Mouse (Mus musculus): ENCODE results near the gene Serpine1. TPM values are rescaled to one million over a fixed set of nuclear protein-coding genes. Genes with fewer than 3 reads are reported as not detected.

Serpine1 gene
- total RNA-seq, 2 experiments from 2014 or later: not detected

GRCm38 (mm10) chr5:137061809-137062481, 10.1 kb downstream of the Serpine1 start:
- ATAC-seq (ENCODE audit: poor library complexity, severe bottlenecking): no peak

- ATAC-seq (ENCODE audit: poor library complexity, severe bottlenecking): no peak
Observed at GRCm38 (mm10) chr5:137054873-137055272, 17.2 kb downstream of the Serpine1 start.

- no peak for ATAC-seq (ENCODE audit: poor library complexity, severe bottlenecking)
Observed at GRCm38 (mm10) chr5:137054299-137054698, 17.8 kb downstream of the Serpine1 start.

- ATAC-seq (ENCODE audit: poor library complexity, severe bottlenecking): no peak
Observed at GRCm38 (mm10) chr5:137051914-137052505, 20.1 kb downstream of the Serpine1 start.

GRCm38 (mm10) chr5:137051125-137051524, 20.9 kb downstream of the Serpine1 start:
- no peak for ATAC-seq (ENCODE audit: poor library complexity, severe bottlenecking)

- no peak for ATAC-seq (ENCODE audit: poor library complexity, severe bottlenecking)
Observed at GRCm38 (mm10) chr5:137046991-137047390, 25.1 kb downstream of the Serpine1 start.

GRCm38 (mm10) chr5:137046324-137046718, 25.7 kb downstream of the Serpine1 start:
- ATAC-seq (ENCODE audit: poor library complexity, severe bottlenecking): no peak

GRCm38 (mm10) chr5:137045402-137046323, 26.4 kb downstream of the Serpine1 start, which contains the start of gene Ap1s1:
TSS of gene Ap1s1 (minus strand) at chr5:137046135.
- ATAC-seq (ENCODE audit: poor library complexity, severe bottlenecking): peak; percentile 94

GRCm38 (mm10) chr5:137043997-137044396, 28.1 kb downstream of the Serpine1 start:
- no peak for ATAC-seq (ENCODE audit: poor library complexity, severe bottlenecking)

GRCm38 (mm10) chr5:137041442-137041841, 30.6 kb downstream of the Serpine1 start:
- no peak for ATAC-seq (ENCODE audit: poor library complexity, severe bottlenecking)

GRCm38 (mm10) chr5:137039453-137039852, 32.6 kb downstream of the Serpine1 start:
- ATAC-seq (ENCODE audit: poor library complexity, severe bottlenecking): no peak

GRCm38 (mm10) chr5:137036211-137036610, 35.9 kb downstream of the Serpine1 start:
- ATAC-seq (ENCODE audit: poor library complexity, severe bottlenecking): no peak

- peak; percentile 68 for ATAC-seq (ENCODE audit: poor library complexity, severe bottlenecking)
Observed at GRCm38 (mm10) chr5:137032641-137033074, 39.4 kb downstream of the Serpine1 start.

- no peak for ATAC-seq (ENCODE audit: poor library complexity, severe bottlenecking)
Observed at GRCm38 (mm10) chr5:137032033-137032421, 40.0 kb downstream of the Serpine1 start.

- ATAC-seq (ENCODE audit: poor library complexity, severe bottlenecking): no peak
Observed at GRCm38 (mm10) chr5:137031076-137032032, 40.7 kb downstream of the Serpine1 start.

GRCm38 (mm10) chr5:137030416-137030810, 41.7 kb downstream of the Serpine1 start:
- no peak for ATAC-seq (ENCODE audit: poor library complexity, severe bottlenecking)

GRCm38 (mm10) chr5:137029643-137030415, 42.2 kb downstream of the Serpine1 start:
- peak; percentile 81 for ATAC-seq (ENCODE audit: poor library complexity, severe bottlenecking)

GRCm38 (mm10) chr5:137029273-137029585, 42.8 kb downstream of the Serpine1 start:
- no peak for ATAC-seq (ENCODE audit: poor library complexity, severe bottlenecking)

- no peak for ATAC-seq (ENCODE audit: poor library complexity, severe bottlenecking)
Observed at GRCm38 (mm10) chr5:137028561-137029272, 43.4 kb downstream of the Serpine1 start.

All from megakaryocyte, adult 5-6 weeks (primary cell).